8 mouse cellular contexts compared by ENCODE assay signal in the genomic region with DNA sequence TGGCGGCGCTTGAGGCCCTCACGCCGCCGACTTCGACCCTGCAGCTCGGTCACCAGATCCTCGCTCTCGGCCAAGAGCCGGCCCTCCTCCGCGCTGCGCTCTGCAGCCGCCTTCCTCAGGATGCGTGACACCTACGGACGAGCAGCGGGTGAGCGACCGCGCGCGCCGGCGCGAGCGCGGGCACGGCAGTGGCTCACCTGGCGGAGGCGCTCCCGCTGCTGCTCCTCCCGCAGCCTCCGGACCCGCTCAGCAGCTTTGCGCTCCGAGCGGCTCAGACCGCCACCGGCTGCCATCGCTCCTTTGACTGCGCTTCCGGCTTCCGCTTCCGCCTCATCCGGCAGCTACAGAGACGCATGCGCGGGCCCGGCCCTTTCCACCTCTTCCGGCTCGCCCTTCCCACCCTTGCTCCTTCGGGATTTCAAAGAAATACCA. TPM values are rescaled to one million over a fixed set of nuclear protein-coding genes. Genes with fewer than 3 reads are reported as not detected.
A peak's percentile ranks its signal among the peaks of the same experiment; 100 is the strongest.
DNase-seq lines count a peak whose midpoint lies in the region; ATAC-seq lines count a peak whose summit lies in the region.

No protein-coding gene starts in this region.

- H3K9ac ChIP-seq in embryonic facial prominence, embryonic 11.5 days (replicated peaks; ENCODE audit: low read length), result peak overlapping the region; percentile 74
- peak overlapping the region; percentile 77 for H3K9ac ChIP-seq in limb, embryonic 12.5 days (replicated peaks)
- peak overlapping the region; percentile 72 for H3K9ac ChIP-seq in midbrain, embryonic 14.5 days (replicated peaks; ENCODE audit: low read length)

- ATAC-seq in embryonic facial prominence, embryonic 11.5 days (replicated peaks; ENCODE audit: insufficient number of reproducible peaks, low FRiP score, low TSS enrichment, low read depth), result peak; percentile 60; the same call in 1 of the 2 replicates
- ATAC-seq in limb, embryonic 12.5 days (ENCODE audit: insufficient number of reproducible peaks, insufficient read depth, low FRiP score, low TSS enrichment, low read depth), result peak; percentile 61; the same call in 1 of the 2 replicates
- ATAC-seq in midbrain, embryonic 14.5 days (ENCODE audit: low FRiP score, low TSS enrichment), result peak; percentile 83

- under 1% methylated on average over 53 of the region's 53 CpGs for WGBS in embryonic facial prominence, embryonic 11.5 days
- WGBS in limb, embryonic 12.5 days, result under 1% methylated on average over 52 of the region's 53 CpGs
- WGBS in midbrain, embryonic 14.5 days, result under 1% methylated on average over 43 of the region's 53 CpGs

- peak overlapping the region; percentile 67; the same call in 1 of the 2 replicates for H3K27ac ChIP-seq in embryonic facial prominence, embryonic 11.5 days (replicated peaks; ENCODE audit: low read depth, low read length)
- H3K27ac ChIP-seq in limb, embryonic 12.5 days, result peak overlapping the region; percentile 80
- H3K27ac ChIP-seq in midbrain, embryonic 14.5 days (replicated peaks; ENCODE audit: low read depth, low read length), result peak overlapping the region; percentile 86

- H3K9me3 ChIP-seq in embryonic facial prominence, embryonic 11.5 days (replicated peaks; ENCODE audit: control insufficient read depth, low read length), result no peaks in the 10 kb centered on the region
- no peaks in the 10 kb centered on the region for H3K9me3 ChIP-seq in limb, embryonic 12.5 days
- H3K9me3 ChIP-seq in midbrain, embryonic 14.5 days (ENCODE audit: control insufficient read depth, low read length), result no peaks in the 10 kb centered on the region

- no peaks in the 10 kb centered on the region; the same call in none of the 2 replicates for H3K36me3 ChIP-seq in embryonic facial prominence, embryonic 11.5 days (replicated peaks; ENCODE audit: control insufficient read depth, insufficient read depth, low read depth, low read length)
- H3K36me3 ChIP-seq in limb, embryonic 12.5 days, result peaks cover 65% of the 10 kb centered on the region
- H3K36me3 ChIP-seq in midbrain, embryonic 14.5 days (ENCODE audit: control insufficient read depth, insufficient read depth, low read length), result peaks cover 63% of the 10 kb centered on the region

- H3K4me1 ChIP-seq in embryonic facial prominence, embryonic 11.5 days (ENCODE audit: control insufficient read depth, insufficient read depth, low read length), result peaks cover 2% of the 10 kb centered on the region; the same call in 1 of the 2 replicates
- peaks cover 12% of the 10 kb centered on the region for H3K4me1 ChIP-seq in limb, embryonic 12.5 days (replicated peaks)
- peaks cover 14% of the 10 kb centered on the region for H3K4me1 ChIP-seq in midbrain, embryonic 14.5 days (ENCODE audit: control insufficient read depth, insufficient read depth, low read length)

- H3K4me2 ChIP-seq in embryonic facial prominence, embryonic 11.5 days (ENCODE audit: low read depth, low read length), result peak overlapping the region; percentile 98
- H3K4me2 ChIP-seq in limb, embryonic 12.5 days, result peak overlapping the region; percentile 99
- peak overlapping the region; percentile 98 for H3K4me2 ChIP-seq in midbrain, embryonic 14.5 days (ENCODE audit: low read length)

- peak overlapping the region; percentile 99 for H3K4me3 ChIP-seq in embryonic facial prominence, embryonic 11.5 days (ENCODE audit: low read depth, low read length)
- H3K4me3 ChIP-seq in limb, embryonic 12.5 days (replicated peaks), result peak overlapping the region; percentile 98
- H3K4me3 ChIP-seq in midbrain, embryonic 14.5 days (replicated peaks; ENCODE audit: low read depth, low read length), result peak overlapping the region; percentile 94

- peak; percentile 80 for DNase-seq in 3134 (ENCODE audit: extremely low read depth, insufficient read length, low spot score)
- DNase-seq in adrenal gland, postnatal 14 days, result peak; percentile 93
- peak; percentile 92 for DNase-seq in embryonic facial prominence, embryonic 11.5 days (ENCODE audit: low spot score)
- peak; percentile 99 for DNase-seq in heart, adult 11 months
- peak; percentile 88 for DNase-seq in kidney, adult 18-20 months
- DNase-seq in midbrain, embryonic 14.5 days, result peak; percentile 95
- DNase-seq in spleen, postnatal 14 days (ENCODE audit: low spot score in 2 of 2), result peak; percentile 74 to 78

- H3K27me3 ChIP-seq in embryonic facial prominence, embryonic 11.5 days (ENCODE audit: control insufficient read depth, insufficient read depth, low read length), result no peaks in the 10 kb centered on the region
- no peaks in the 10 kb centered on the region for H3K27me3 ChIP-seq in limb, embryonic 12.5 days
- no peaks in the 10 kb centered on the region for H3K27me3 ChIP-seq in midbrain, embryonic 14.5 days (ENCODE audit: control insufficient read depth, insufficient read depth, low read length)

RNA-seq across cellular contexts. Expression of gene Sirt7, which starts 0.3 kb away (rescaled TPM):
- total RNA-seq in adrenal gland, postnatal 14 days (2021), result 37.1 and 39.7 TPM in 2 replicates
- 20.7 and 20.8 TPM in 2 replicates for polyA plus RNA-seq in embryonic facial prominence, embryonic 11.5 days (2014; fragmentation: Nextera tagmentation; extraction: Ambion mirVana)
- 29.5 and 29.9 TPM in 2 replicates for polyA plus RNA-seq in limb, embryonic 12.5 days (2016; fragmentation: Nextera tagmentation; extraction: Ambion mirVana)
- 38.4 and 39.5 TPM in 2 replicates for polyA plus RNA-seq in midbrain, embryonic 14.5 days (2014; fragmentation: Nextera tagmentation; extraction: Ambion mirVana)

RNA-seq across cellular contexts. Expression of gene Pcyt2, which starts 7.0 kb away (rescaled TPM):
- total RNA-seq in adrenal gland, postnatal 14 days (2021), result 148 and 187 TPM in 2 replicates
- 75.3 and 76.9 TPM in 2 replicates for polyA plus RNA-seq in embryonic facial prominence, embryonic 11.5 days (2014; fragmentation: Nextera tagmentation; extraction: Ambion mirVana)
- 143 and 156 TPM in 2 replicates for polyA plus RNA-seq in limb, embryonic 12.5 days (2016; fragmentation: Nextera tagmentation; extraction: Ambion mirVana)
- 148 and 181 TPM in 2 replicates for polyA plus RNA-seq in midbrain, embryonic 14.5 days (2014; fragmentation: Nextera tagmentation; extraction: Ambion mirVana)

RNA-seq across cellular contexts. Expression of gene Mafg, which starts 8.7 kb away (rescaled TPM):
- 51.8 and 55.3 TPM in 2 replicates for total RNA-seq in adrenal gland, postnatal 14 days (2021)
- polyA plus RNA-seq in embryonic facial prominence, embryonic 11.5 days (2014; fragmentation: Nextera tagmentation; extraction: Ambion mirVana), result 16.7 and 18.1 TPM in 2 replicates
- polyA plus RNA-seq in limb, embryonic 12.5 days (2016; fragmentation: Nextera tagmentation; extraction: Ambion mirVana), result 28.8 and 29.9 TPM in 2 replicates
- polyA plus RNA-seq in midbrain, embryonic 14.5 days (2014; fragmentation: Nextera tagmentation; extraction: Ambion mirVana), result 37.4 and 42.5 TPM in 2 replicates

RNA-seq across cellular contexts. Expression of gene Npb, which starts 16.4 kb away (rescaled TPM):
- 1.6 TPM in 1 of 2 replicates, not detected in the other for total RNA-seq in adrenal gland, postnatal 14 days (2021)
- polyA plus RNA-seq in embryonic facial prominence, embryonic 11.5 days (2014; fragmentation: Nextera tagmentation; extraction: Ambion mirVana), result not detected in 2 replicates
- 0.65 and 0.95 TPM in 2 replicates for polyA plus RNA-seq in limb, embryonic 12.5 days (2016; fragmentation: Nextera tagmentation; extraction: Ambion mirVana)
- 0.77 and 0.82 TPM in 2 replicates for polyA plus RNA-seq in midbrain, embryonic 14.5 days (2014; fragmentation: Nextera tagmentation; extraction: Ambion mirVana)

RNA-seq across cellular contexts. Expression of gene Pycr1, which starts 18.9 kb away (rescaled TPM):
- 1.6 TPM in 2 replicates for total RNA-seq in adrenal gland, postnatal 14 days (2021)
- polyA plus RNA-seq in embryonic facial prominence, embryonic 11.5 days (2014; fragmentation: Nextera tagmentation; extraction: Ambion mirVana), result 26.3 and 27.1 TPM in 2 replicates
- 29.9 and 34.3 TPM in 2 replicates for polyA plus RNA-seq in limb, embryonic 12.5 days (2016; fragmentation: Nextera tagmentation; extraction: Ambion mirVana)
- 17.0 and 18.5 TPM in 2 replicates for polyA plus RNA-seq in midbrain, embryonic 14.5 days (2014; fragmentation: Nextera tagmentation; extraction: Ambion mirVana)

Comparison
In these comparisons a context has a peak if more than half of its experiments do, and no peak if none do; other contexts are left out.
1. Peak in every context shown above with its lines: DNase-seq, ATAC-seq, H3K4me3 ChIP-seq and H3K27ac ChIP-seq.